Mouse (Mus musculus) liver, adult 2 months (tissue): ENCODE data around the gene Me3. TPM values are rescaled to one million over a fixed set of nuclear protein-coding genes. Genes with fewer than 3 reads are reported as not detected.

Source experiments
- DNase-seq: peaks from one replicate; pipeline ENCODE4 v3.0.0-alpha.2; 2011; ENCODE audit warnings: low read depth, low spot score; ENCODE audit errors: extremely low read depth
- H3K27ac ChIP-seq: fragments of 200-500 bp; replicated peaks from 2 replicates; pipeline ENCODE4 v1.5.1; 2012; ENCODE audit warnings: low read depth, mild to moderate bottlenecking, control low read depth, inconsistent platforms, low read length; ENCODE audit not compliant: insufficient read depth
- H3K27me3 ChIP-seq: fragments of 200-500 bp; 2 replicates; pipeline ENCODE4 v1.6.1; 2012; ENCODE audit warnings: mild to moderate bottlenecking, moderate library complexity, low read length, inconsistent platforms; ENCODE audit not compliant: control insufficient read depth, insufficient read depth
- H3K36me3 ChIP-seq: fragments of 200-500 bp; 2 replicates; pipeline ENCODE4 v1.6.1; 2012; ENCODE audit warnings: low read length, inconsistent platforms; ENCODE audit not compliant: control insufficient read depth, insufficient read depth
- H3K4me1 ChIP-seq: fragments of 200-500 bp; 2 replicates; pipeline ENCODE4 v1.6.1; 2011; ENCODE audit warnings: low read length; ENCODE audit not compliant: control insufficient read depth, insufficient read depth
- H3K4me3 ChIP-seq: fragments of 200-500 bp; 2 replicates; pipeline ENCODE4 v1.5.1; 2011; ENCODE audit warnings: low read depth, mild to moderate bottlenecking, control low read depth, low read length, moderate library complexity; ENCODE audit not compliant: insufficient read depth
- H3K79me2 ChIP-seq: fragments of 200-500 bp; 2 replicates; pipeline ENCODE4 v1.6.1; 2012; ENCODE audit warnings: inconsistent platforms, mild to moderate bottlenecking, low read length, moderate library complexity; ENCODE audit not compliant: control insufficient read depth, insufficient read depth
- H3K9ac ChIP-seq: fragments of 200-500 bp; 2 replicates; pipeline ENCODE4 v1.6.1; 2012; ENCODE audit warnings: low read depth, mild to moderate bottlenecking, control low read depth, inconsistent platforms, low read length
- CTCF ChIP-seq: fragments of 200-500 bp; IDR thresholded peaks from 2 replicates; pipeline ENCODE4 v1.5.1; 2011; ENCODE audit warnings: low read depth, low read length, control low read depth
- POLR2A ChIP-seq: fragments of 200-500 bp; IDR thresholded peaks from 2 replicates; pipeline ENCODE4 v1.6.1; 2011; ENCODE audit warnings: low read length, control low read depth; ENCODE audit not compliant: insufficient read depth; ENCODE audit errors: extremely low read depth
- WGBS: fragments of 180-500 bp; shearing (Covaris S2); methylation state at CpG from one replicate; pipeline ENCODE4 v1.1.7; 2018; 5-methylcytosine and 5-hydroxymethylcytosine counted together
- polyA plus RNA-seq: library from polyadenylated mRNA; depleted of rRNA; stranded (reverse); fragments of >200 nt; gene quantifications from 2 replicates; pipeline ENCODE4 v1.2.3, GENCODE M21; 2012; rRNA removed
- total RNA-seq: library from RNA; depleted of rRNA; stranded (reverse); fragments of >200 nt; gene quantifications from 2 replicates; pipeline ENCODE4 v1.2.3, GENCODE M21; 2014; rRNA removed

Gene Me3
- total and polyA plus RNA-seq, 2 experiments = 0.06 to 0.28 TPM

DNA sequence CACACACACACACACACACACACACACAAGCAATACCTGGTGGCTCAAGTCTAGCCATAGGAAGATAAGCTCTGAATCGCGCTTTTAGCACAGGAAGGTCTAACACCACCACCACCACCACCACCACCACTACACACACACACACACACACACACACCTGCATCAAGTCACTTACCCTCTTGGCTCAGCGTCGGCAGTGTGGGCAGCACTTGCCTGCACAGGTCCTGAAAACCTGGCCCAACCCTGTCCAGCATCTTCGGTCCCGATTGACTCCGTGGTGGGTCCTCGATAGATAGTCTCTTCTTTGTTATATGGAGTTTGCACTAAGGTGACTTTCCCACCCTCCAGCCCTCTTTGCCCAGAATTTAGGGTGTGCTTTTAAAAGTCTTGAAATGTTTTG is 270.8 kb downstream of the Me3 start:
- 85% methylated on average over 8 of the region's 8 CpGs for WGBS
- Histone ChIP-seq H3K4me1 (no peaks in the 10 kb centered on the region), H3K79me2 (no peaks in the 10 kb centered on the region), H3K9ac (no peak overlapping the region), H3K4me3 (no peak overlapping the region), H3K27ac (no peak overlapping the region), H3K27me3 (no peaks in the 10 kb centered on the region), H3K36me3 (no peaks in the 10 kb centered on the region)
- no peak for DNase-seq
- no peak for TF ChIP-seq POLR2A
- TF ChIP-seq CTCF = no peak

DNA sequence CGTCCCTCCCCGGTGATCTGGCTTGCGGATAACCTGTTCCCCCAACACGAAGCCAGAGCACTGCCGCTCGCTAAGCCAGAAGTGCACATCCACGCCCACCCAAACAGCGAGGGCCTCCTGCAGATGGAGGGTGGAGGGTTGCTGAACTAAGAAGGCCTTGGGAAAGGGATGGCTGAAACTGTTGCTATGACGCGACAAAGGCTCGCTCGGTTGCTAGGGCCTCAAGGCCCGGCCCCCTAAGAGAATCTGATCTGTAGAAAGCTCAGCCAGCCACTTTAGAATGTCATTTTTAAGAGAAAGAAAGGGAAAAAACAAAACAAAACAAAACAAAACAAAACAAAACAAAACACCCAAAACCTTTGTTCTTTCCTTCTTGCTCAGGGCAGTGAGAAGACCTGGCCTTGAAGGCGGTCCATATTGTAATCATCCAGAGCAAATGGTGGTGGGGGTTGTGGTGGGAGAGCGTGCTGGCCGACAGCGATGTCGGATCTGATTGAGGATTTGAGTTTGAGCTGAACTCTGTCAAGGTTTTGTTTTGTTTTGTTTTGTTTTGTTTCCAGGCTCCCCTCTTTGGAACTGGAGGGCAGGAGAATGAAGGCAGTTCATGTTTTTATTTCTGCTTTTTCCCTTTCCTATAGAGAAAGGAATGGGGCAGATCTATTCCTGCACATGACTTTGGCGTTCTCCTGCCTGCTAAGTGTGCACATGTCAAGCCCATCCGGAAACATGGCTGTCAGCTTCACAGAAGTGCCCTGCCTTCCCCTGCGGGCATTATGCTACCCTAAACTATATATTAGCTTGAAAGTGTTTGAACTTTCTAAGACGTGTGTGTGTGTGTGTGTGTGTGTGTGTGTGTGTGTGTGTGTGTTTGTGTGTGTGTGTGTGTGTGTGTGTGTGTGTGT is 271.5 kb downstream of the Me3 start, which contains the start of gene Ccdc81:
Gene Ccdc81 (minus strand): TSS at position 188 of the 902 bp plus-strand sequence.
- Histone ChIP-seq H3K4me1 (no peaks in the 10 kb centered on the region), H3K27ac (no peak within 1 kb of the TSS), H3K4me3 (no peak within 1 kb of the TSS), H3K9ac (no peak within 1 kb of the TSS), H3K79me2 (no peaks in the 10 kb centered on the region), H3K36me3 (no peaks in the 10 kb centered on the region), H3K27me3 (no peaks in the 10 kb centered on the region)
- 65% methylated on average over 22 of the region's 22 CpGs for WGBS
- no peak for TF ChIP-seq POLR2A
- TF ChIP-seq CTCF = no peak
- no peak for DNase-seq

Other genes with a start within 250 kb of the Me3 start
- gene Tmem135, start 228.2 kb upstream of the Me3 start, total RNA-seq = 60.4 and 60.5 TPM in 2 replicates
- gene Tmem135, start 228.2 kb upstream of the Me3 start, polyA plus RNA-seq = 101 and 108 TPM in 2 replicates
- gene Fzd4, start 228.0 kb upstream of the Me3 start, total RNA-seq = 11.5 and 12.1 TPM in 2 replicates
- gene Fzd4, start 228.0 kb upstream of the Me3 start, polyA plus RNA-seq = 4.8 and 6.3 TPM in 2 replicates
- gene Prss23, start 105.2 kb upstream of the Me3 start, total RNA-seq = 5.5 and 6.8 TPM in 2 replicates
- 5.7 and 6.0 TPM in 2 replicates for gene Prss23, start 105.2 kb upstream of the Me3 start, polyA plus RNA-seq